Mouse (Mus musculus): ENCODE data around the gene Pnisr. TPM values are rescaled to one million over a fixed set of nuclear protein-coding genes. Genes with fewer than 3 reads are reported as not detected.

Gene Pnisr
- polyA plus RNA-seq (2014; fragmentation: Illumina TruSeq; extraction: RNeasy Lipid Tissue Mini Kit (QIAGEN cat#74804); ENCODE audit: low read depth, low replicate concordance), result 138 TPM

GRCm38 (mm10) chr4:21847481-21848286 lies at the start of gene Pnisr:
TSS of gene Pnisr (plus strand) at chr4:21847583.

DNA sequence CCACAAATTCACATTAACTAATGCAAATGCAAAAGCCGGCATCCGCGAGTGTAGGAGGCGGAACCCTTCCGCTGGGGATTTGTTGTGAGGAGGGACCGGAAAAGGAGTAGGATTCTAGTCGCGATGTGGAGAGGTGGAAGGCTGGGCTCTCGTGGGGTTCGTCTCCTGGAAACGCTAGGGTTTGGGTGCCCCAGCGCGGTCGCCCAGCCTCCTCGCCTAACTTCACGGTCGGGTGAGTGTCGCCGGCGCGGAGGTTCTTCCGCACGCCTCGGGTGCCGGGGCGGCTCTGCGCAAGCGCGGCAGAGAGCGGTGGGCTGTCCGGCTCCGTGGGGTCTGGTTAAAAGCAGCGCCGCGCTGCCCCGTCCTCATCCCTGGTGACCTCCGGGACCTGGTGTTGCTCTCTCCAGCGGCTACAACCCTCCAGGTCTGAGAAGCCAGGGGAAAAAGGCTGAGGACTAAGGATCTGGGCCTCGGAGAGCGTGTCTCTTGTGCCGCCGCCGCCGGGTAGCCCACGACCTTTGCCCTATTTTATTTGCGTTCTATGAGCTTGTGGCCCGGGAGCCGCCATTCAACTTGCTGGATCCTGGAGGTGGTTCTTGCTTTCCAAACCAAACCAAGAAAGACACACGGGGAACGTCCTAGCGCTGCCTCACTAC lies 32.3 kb downstream of the Pnisr start, which contains the start of gene Coq3:
Gene Coq3, plus strand, starts transcription at position 109 of the 656 bp plus-strand sequence.

Other genes with a start within 250 kb of the Pnisr start
- gene Prdm13, start 161.6 kb upstream of the Pnisr start, polyA plus RNA-seq (2014; fragmentation: Illumina TruSeq; extraction: RNeasy Lipid Tissue Mini Kit (QIAGEN cat#74804); ENCODE audit: low read depth, low replicate concordance), result not detected
- gene Ccnc, start 119.9 kb upstream of the Pnisr start, polyA plus RNA-seq (2014; fragmentation: Illumina TruSeq; extraction: RNeasy Lipid Tissue Mini Kit (QIAGEN cat#74804); ENCODE audit: low read depth, low replicate concordance), result 16.3 TPM
- gene Usp45, start 80.4 kb upstream of the Pnisr start, polyA plus RNA-seq (2014; fragmentation: Illumina TruSeq; extraction: RNeasy Lipid Tissue Mini Kit (QIAGEN cat#74804); ENCODE audit: low read depth, low replicate concordance), result 6.5 TPM
- gene Tstd3, start 80.4 kb upstream of the Pnisr start, polyA plus RNA-seq (2014; fragmentation: Illumina TruSeq; extraction: RNeasy Lipid Tissue Mini Kit (QIAGEN cat#74804); ENCODE audit: low read depth, low replicate concordance), result 3.9 TPM
- gene Coq3, start 32.1 kb downstream of the Pnisr start, polyA plus RNA-seq (2014; fragmentation: Illumina TruSeq; extraction: RNeasy Lipid Tissue Mini Kit (QIAGEN cat#74804); ENCODE audit: low read depth, low replicate concordance), result 11.9 TPM
- gene Faxc, start 83.7 kb downstream of the Pnisr start, polyA plus RNA-seq (2014; fragmentation: Illumina TruSeq; extraction: RNeasy Lipid Tissue Mini Kit (QIAGEN cat#74804); ENCODE audit: low read depth, low replicate concordance), result 0.92 TPM

All from adipose tissue, adult 10 weeks (tissue).